Comparison of ENCODE assay signal across 8 mouse cellular contexts in genomic region chrX:10718838-10719539, GRCm38 (mm10). TPM values are rescaled to one million over a fixed set of nuclear protein-coding genes. Genes with fewer than 3 reads are reported as not detected.
DNase-seq lines count a peak whose midpoint lies in the region; ATAC-seq and TF ChIP-seq lines count a peak whose summit lies in the region.

No protein-coding gene starts in this region.

- peak overlapping the region; percentile 63 for H3K9ac ChIP-seq in heart, postnatal 0 days (replicated peaks; ENCODE audit: low read depth, low read length)
- peak overlapping the region; percentile 81 for H3K9ac ChIP-seq in neural tube, embryonic 13.5 days

- no peak for TF ChIP-seq CTCF in C2C12 (IDR thresholded peaks at IDR 0.05; ENCODE audit: control insufficient read depth, insufficient read depth, insufficient read length)
- TF ChIP-seq CTCF in bone marrow, adult 2 months (IDR thresholded peaks at IDR 0.05; ENCODE audit: control insufficient read depth, insufficient read depth, low read length) = peak; percentile 11; the same call in 1 of the 2 replicates
- no peak for TF ChIP-seq CTCF in heart, postnatal 0 days (IDR thresholded peaks at IDR 0.05; ENCODE audit: low read depth)
- TF ChIP-seq CTCF in testis, adult 2 months (IDR thresholded peaks at IDR 0.05; ENCODE audit: control insufficient read depth, insufficient read depth, insufficient replicate concordance, low read depth, low read length) = no peak

- ATAC-seq in heart, postnatal 0 days (ENCODE audit: insufficient read depth, low read depth) = peak; percentile 47; the same call in 1 of the 2 replicates
- ATAC-seq in neural tube, embryonic 13.5 days (ENCODE audit: low read depth) = peak; percentile 71

- peak overlapping the region; percentile 78 for H3K4me2 ChIP-seq in heart, postnatal 0 days (ENCODE audit: low read depth, low read length)
- H3K4me2 ChIP-seq in neural tube, embryonic 13.5 days = peak overlapping the region; percentile 65

- TF ChIP-seq POLR2A in bone marrow, adult 2 months (IDR thresholded peaks at IDR 0.05; ENCODE audit: borderline replicate concordance, control insufficient read depth, low read depth, low read length) = peak; percentile 46; the same call in 1 of the 2 replicates
- no peak for TF ChIP-seq POLR2A in testis, adult 2 months (IDR thresholded peaks at IDR 0.05; ENCODE audit: control insufficient read depth, low read depth, low read length)

- H3K4me1 ChIP-seq in bone marrow, adult 2 months (ENCODE audit: control insufficient read depth, insufficient read depth, low read length) = no peaks in the 10 kb centered on the region; the same call in 1 of the 2 replicates
- 0 out of 2 replicates have a peak, but pooled peaks cover 4% of the 10 kb centered on the region for H3K4me1 ChIP-seq in heart, postnatal 0 days (ENCODE audit: control insufficient read depth, insufficient read depth)
- H3K4me1 ChIP-seq in neural tube, embryonic 13.5 days (replicated peaks) = peaks cover 17% of the 10 kb centered on the region
- H3K4me1 ChIP-seq in testis, adult 2 months (ENCODE audit: control insufficient read depth, insufficient read depth, low read length) = peaks cover 12% of the 10 kb centered on the region

- H3K4me3 ChIP-seq in C2C12 (ENCODE audit: insufficient read depth, poor library complexity, severe bottlenecking) = peak overlapping the region; percentile 50
- peak overlapping the region; percentile 95 for H3K4me3 ChIP-seq in bone marrow, adult 2 months (replicated peaks; ENCODE audit: control insufficient read depth, low read depth, low read length)
- peak overlapping the region; percentile 66 for H3K4me3 ChIP-seq in heart, postnatal 0 days (ENCODE audit: low read depth, low read length)
- peak overlapping the region; percentile 59 for H3K4me3 ChIP-seq in neural tube, embryonic 13.5 days
- H3K4me3 ChIP-seq in testis, adult 2 months (ENCODE audit: control insufficient read depth, low read depth, low read length) = peak overlapping the region; percentile 87

- H3K9me3 ChIP-seq in heart, postnatal 0 days (replicated peaks; ENCODE audit: control insufficient read depth, low read length) = no peaks in the 10 kb centered on the region
- no peaks in the 10 kb centered on the region for H3K9me3 ChIP-seq in neural tube, embryonic 13.5 days

- H3K36me3 ChIP-seq in C2C12 (ENCODE audit: control insufficient read depth, insufficient read depth) = no peaks in the 10 kb centered on the region
- H3K36me3 ChIP-seq in heart, postnatal 0 days (replicated peaks; ENCODE audit: control insufficient read depth, insufficient read depth, low read length) = no peaks in the 10 kb centered on the region
- H3K36me3 ChIP-seq in neural tube, embryonic 13.5 days = no peaks in the 10 kb centered on the region
- no peaks in the 10 kb centered on the region for H3K36me3 ChIP-seq in testis, adult 2 months (ENCODE audit: control insufficient read depth, insufficient read depth, low read length)

- H3K27ac ChIP-seq in bone marrow, adult 2 months (ENCODE audit: control insufficient read depth, insufficient read depth, low read depth, low read length, poor library complexity) = peak overlapping the region; percentile 94
- H3K27ac ChIP-seq in heart, postnatal 0 days (ENCODE audit: low read depth) = peak overlapping the region; percentile 84
- H3K27ac ChIP-seq in neural tube, embryonic 13.5 days (replicated peaks) = peak overlapping the region; percentile 89
- H3K27ac ChIP-seq in testis, adult 2 months (ENCODE audit: control insufficient read depth, insufficient read depth, low read depth, low read length) = peak overlapping the region; percentile 87

- WGBS in bone marrow, adult 2 months = 12% methylated on average over 22 of the region's 22 CpGs
- WGBS in heart, postnatal 0 days = 14% methylated on average over 21 of the region's 22 CpGs
- WGBS in neural tube, embryonic 13.5 days = 17% methylated on average over 22 of the region's 22 CpGs

- peak overlapping the region; percentile 81 for H3ac ChIP-seq in C2C12 (ENCODE audit: control insufficient read depth, insufficient read length, low read depth)

- H3K79me2 ChIP-seq in C2C12 (ENCODE audit: control insufficient read depth, insufficient read depth) = peaks cover 35% of the 10 kb centered on the region

- peaks cover 7% of the 10 kb centered on the region for H3K79me3 ChIP-seq in C2C12 (ENCODE audit: low read depth)

- TF ChIP-seq EP300 in heart, postnatal 0 days (IDR thresholded peaks at IDR 0.05; ENCODE audit: low read depth) = no peak

- H3K27me3 ChIP-seq in C2C12 (ENCODE audit: control insufficient read depth, insufficient read depth, insufficient read length) = no peaks in the 10 kb centered on the region
- no peaks in the 10 kb centered on the region for H3K27me3 ChIP-seq in heart, postnatal 0 days (ENCODE audit: control insufficient read depth, insufficient read depth, low read length)
- H3K27me3 ChIP-seq in neural tube, embryonic 13.5 days = no peaks in the 10 kb centered on the region
- no peaks in the 10 kb centered on the region for H3K27me3 ChIP-seq in testis, adult 2 months (ENCODE audit: control insufficient read depth, insufficient read depth, low read length)

- peak; percentile 60 for DNase-seq in fibroblast of lung, adult 2 months (ENCODE audit: low read depth)
- peak; percentile 50 for DNase-seq in heart, postnatal 0 days (ENCODE audit: low spot score)
- DNase-seq in kidney, postnatal 36 days = peak; percentile 79 to 82
- DNase-seq in lung, adult 18-20 months = peak; percentile 80 to 87

TF ChIP-seq in C2C12, 6 proteins besides CTCF, POLR2A, EP300 and RAD21:
- TF ChIP-seq MYOG (IDR thresholded peaks at IDR 0.05; ENCODE audit: control insufficient read depth, extremely low read depth, insufficient read length) (no peak), CEBPB (IDR thresholded peaks at IDR 0.05; ENCODE audit: low read depth) (peak; percentile 77)

RNA-seq across cellular contexts. Expression of gene Mid1ip1, which starts 4.2 kb away (rescaled TPM):
- polyA plus RNA-seq in C2C12 (2012; fragmentation: generic; extraction: Trizol) = 87.5 TPM
- polyA plus RNA-seq in bone marrow, adult 2 months (2011; ENCODE audit: insufficient read depth, insufficient read length, low replicate concordance, missing spikeins) = 21.3 and 28.8 TPM in 2 replicates
- 34.4 and 81.4 TPM in 2 replicates for total RNA-seq in heart, postnatal 0 days (2014; rRNA removed; ENCODE audit: low replicate concordance)
- polyA plus RNA-seq in heart, postnatal 0 days (2015; fragmentation: Nextera tagmentation; extraction: Ambion mirVana) = 27.3 and 29.7 TPM in 2 replicates
- 92.4 and 93.4 TPM in 2 replicates for polyA plus RNA-seq in neural tube, embryonic 13.5 days (2015; fragmentation: Nextera tagmentation; extraction: Ambion mirVana)
- 10.0 and 14.9 TPM in 2 replicates for polyA plus RNA-seq in testis, adult 2 months (2012; rRNA removed)

Comparison
In these comparisons a context has a peak if more than half of its experiments do, and no peak if none do; other contexts are left out.
1. Peak in every context shown above with its lines: DNase-seq, ATAC-seq, H3K4me3 ChIP-seq and H3K27ac ChIP-seq.